Mouse (Mus musculus): ENCODE results near the gene Scnn1a. TPM values are rescaled to one million over a fixed set of nuclear protein-coding genes. Genes with fewer than 3 reads are reported as not detected.
A peak's percentile ranks its signal among the peaks of the same experiment; 100 is the strongest.

The Scnn1a gene
- polyA plus RNA-seq, 1 experiment from 2014 or later = 5.2 TPM

GRCm38 (mm10) chr6:125325337-125325736, 4.9 kb downstream of the Scnn1a start:
- no peak for ATAC-seq (ENCODE audit: insufficient number of reproducible peaks, low FRiP score, low TSS enrichment, low read depth)
- WGBS = 82% methylated on average over 6 of the region's 6 CpGs

GRCm38 (mm10) chr6:125328243-125328642, 7.8 kb downstream of the Scnn1a start:
- 80% methylated on average over 5 of the region's 5 CpGs for WGBS

More at GRCm38 (mm10) chr6:125325337-125325736, 4.9 kb downstream of the Scnn1a start:
- Histone ChIP-seq H3K36me3 (no peaks in the 10 kb centered on the region), H3K4me3 (no peak overlapping the region), H3K4me1 (peaks cover 13% of the 10 kb centered on the region), H3K4me2 (no peak overlapping the region), H3K9me3 (no peaks in the 10 kb centered on the region), H3K27me3 (peaks cover 29% of the 10 kb centered on the region), H3K27ac (no peak overlapping the region), H3K9ac (no peak overlapping the region)

GRCm38 (mm10) chr6:125330626-125331326, 10.3 kb downstream of the Scnn1a start:
- peak overlapping the region; percentile 67 for H3K9ac ChIP-seq
- peak overlapping the region; percentile 55 for H3K4me3 ChIP-seq
- H3K4me2 ChIP-seq = peak overlapping the region; percentile 86
- H3K36me3 ChIP-seq = no peaks in the 10 kb centered on the region
- WGBS = under 1% methylated on average over 39 of the region's 39 CpGs
- no peaks in the 10 kb centered on the region for H3K27me3 ChIP-seq
- H3K27ac ChIP-seq = peak overlapping the region; percentile 61
- peak; percentile 84 for ATAC-seq (ENCODE audit: insufficient number of reproducible peaks, low FRiP score, low TSS enrichment, low read depth)
- H3K4me1 ChIP-seq = peaks cover 11% of the 10 kb centered on the region
- no peaks in the 10 kb centered on the region for H3K9me3 ChIP-seq

More at GRCm38 (mm10) chr6:125328243-125328642, 7.8 kb downstream of the Scnn1a start:
- Histone ChIP-seq H3K36me3 (no peaks in the 10 kb centered on the region), H3K4me1 (peaks cover 11% of the 10 kb centered on the region), H3K4me3 (no peak overlapping the region), H3K9me3 (no peaks in the 10 kb centered on the region), H3K27ac (no peak overlapping the region), H3K4me2 (no peak overlapping the region), H3K27me3 (0 out of 2 replicates have a peak, but pooled peaks cover under 1% of the 10 kb centered on the region), H3K9ac (no peak overlapping the region)
- no peak for ATAC-seq (ENCODE audit: insufficient number of reproducible peaks, low FRiP score, low TSS enrichment, low read depth)

- no peaks in the 10 kb centered on the region for H3K36me3 ChIP-seq
- H3K9ac ChIP-seq = no peak overlapping the region
- no peaks in the 10 kb centered on the region for H3K9me3 ChIP-seq
- H3K27ac ChIP-seq = no peak overlapping the region
- H3K4me1 ChIP-seq = peaks cover 11% of the 10 kb centered on the region
- 78% methylated on average over 14 of the region's 14 CpGs for WGBS
- H3K4me3 ChIP-seq = no peak overlapping the region
- no peaks in the 10 kb centered on the region for H3K27me3 ChIP-seq
- H3K4me2 ChIP-seq = no peak overlapping the region
- ATAC-seq (ENCODE audit: insufficient number of reproducible peaks, low FRiP score, low TSS enrichment, low read depth) = no peak
Measured at GRCm38 (mm10) chr6:125333112-125333899, 12.8 kb downstream of the Scnn1a start.

- Histone ChIP-seq H3K4me2 (no peak overlapping the region), H3K4me1 (peaks cover 11% of the 10 kb centered on the region), H3K9me3 (no peaks in the 10 kb centered on the region), H3K4me3 (no peak overlapping the region), H3K9ac (no peak overlapping the region), H3K27ac (no peak overlapping the region), H3K27me3 (no peaks in the 10 kb centered on the region), H3K36me3 (no peaks in the 10 kb centered on the region)
- 73% methylated on average over 2 of the region's 2 CpGs for WGBS
- ATAC-seq (ENCODE audit: insufficient number of reproducible peaks, low FRiP score, low TSS enrichment, low read depth) = no peak
Measured at GRCm38 (mm10) chr6:125334356-125334755, 13.9 kb downstream of the Scnn1a start.

- H3K4me1 ChIP-seq = peaks cover 16% of the 10 kb centered on the region
- no peak for ATAC-seq (ENCODE audit: insufficient number of reproducible peaks, low FRiP score, low TSS enrichment, low read depth)
- no peak overlapping the region for H3K4me2 ChIP-seq
- peak overlapping the region; percentile 11; the same call in 1 of the 2 replicates for H3K27ac ChIP-seq
- no peaks in the 10 kb centered on the region for H3K27me3 ChIP-seq
- H3K4me3 ChIP-seq = no peak overlapping the region
- no peak overlapping the region for H3K9ac ChIP-seq
- no peaks in the 10 kb centered on the region for H3K9me3 ChIP-seq
- WGBS = 75% methylated on average over 9 of the region's 9 CpGs
- no peaks in the 10 kb centered on the region for H3K36me3 ChIP-seq
Measured at GRCm38 (mm10) chr6:125338791-125339660, 18.6 kb downstream of the Scnn1a start.

- Histone ChIP-seq H3K36me3 (no peaks in the 10 kb centered on the region), H3K9me3 (no peaks in the 10 kb centered on the region), H3K4me3 (no peak overlapping the region), H3K27ac (peak overlapping the region; percentile 68), H3K9ac (no peak overlapping the region), H3K4me1 (peaks cover 24% of the 10 kb centered on the region), H3K27me3 (no peaks in the 10 kb centered on the region), H3K4me2 (no peak overlapping the region)
- 74% methylated on average over 5 of the region's 5 CpGs for WGBS
- no peak for ATAC-seq (ENCODE audit: insufficient number of reproducible peaks, low FRiP score, low TSS enrichment, low read depth)
Measured at GRCm38 (mm10) chr6:125340244-125340643, 19.8 kb downstream of the Scnn1a start.

- no peak overlapping the region for H3K9ac ChIP-seq
- no peaks in the 10 kb centered on the region for H3K36me3 ChIP-seq
- no peak overlapping the region for H3K4me2 ChIP-seq
- H3K4me1 ChIP-seq = peaks cover 24% of the 10 kb centered on the region
- H3K27me3 ChIP-seq = no peaks in the 10 kb centered on the region
- H3K9me3 ChIP-seq = no peaks in the 10 kb centered on the region
- no peak overlapping the region for H3K27ac ChIP-seq
- H3K4me3 ChIP-seq = no peak overlapping the region
- 68% methylated on average over 3 of the region's 3 CpGs for WGBS
- no peak for ATAC-seq (ENCODE audit: insufficient number of reproducible peaks, low FRiP score, low TSS enrichment, low read depth)
Measured at GRCm38 (mm10) chr6:125342198-125342597, 21.7 kb downstream of the Scnn1a start.

- Histone ChIP-seq H3K27ac (no peak overlapping the region), H3K36me3 (no peaks in the 10 kb centered on the region), H3K9me3 (no peaks in the 10 kb centered on the region), H3K9ac (no peak overlapping the region), H3K4me1 (peaks cover 35% of the 10 kb centered on the region), H3K4me3 (no peak overlapping the region), H3K27me3 (no peaks in the 10 kb centered on the region), H3K4me2 (no peak overlapping the region)
- 14% methylated on average over 8 of the region's 8 CpGs for WGBS
- ATAC-seq (ENCODE audit: insufficient number of reproducible peaks, low FRiP score, low TSS enrichment, low read depth) = no peak
Measured at GRCm38 (mm10) chr6:125344084-125344483, 23.6 kb downstream of the Scnn1a start.

GRCm38 (mm10) chr6:125344866-125345265, 24.4 kb downstream of the Scnn1a start:
- no peaks in the 10 kb centered on the region for H3K36me3 ChIP-seq
- H3K27me3 ChIP-seq = no peaks in the 10 kb centered on the region
- no peak overlapping the region for H3K4me3 ChIP-seq
- H3K4me1 ChIP-seq = peaks cover 37% of the 10 kb centered on the region
- no peak overlapping the region for H3K4me2 ChIP-seq
- 46% methylated on average over 4 of the region's 4 CpGs for WGBS
- H3K9ac ChIP-seq = no peak overlapping the region
- H3K9me3 ChIP-seq = no peaks in the 10 kb centered on the region
- ATAC-seq (ENCODE audit: insufficient number of reproducible peaks, low FRiP score, low TSS enrichment, low read depth) = no peak
- H3K27ac ChIP-seq = no peak overlapping the region

GRCm38 (mm10) chr6:125345625-125346024, 25.2 kb downstream of the Scnn1a start:
- Histone ChIP-seq H3K9ac (no peak overlapping the region), H3K9me3 (no peaks in the 10 kb centered on the region), H3K27me3 (no peaks in the 10 kb centered on the region), H3K4me3 (no peak overlapping the region), H3K27ac (no peak overlapping the region), H3K4me1 (peaks cover 38% of the 10 kb centered on the region), H3K4me2 (no peak overlapping the region), H3K36me3 (no peaks in the 10 kb centered on the region)
- WGBS = 63% methylated on average over 1 of the region's 1 CpGs
- ATAC-seq (ENCODE audit: insufficient number of reproducible peaks, low FRiP score, low TSS enrichment, low read depth) = no peak
